Mouse (Mus musculus): ENCODE data around the gene Tmem251. TPM values are rescaled to one million over a fixed set of nuclear protein-coding genes. Genes with fewer than 3 reads are reported as not detected.

Tmem251 gene
- total RNA-seq, 1 experiment from 2014 or later = 11.3 TPM

- peak; percentile 1; the same call in 1 of the 2 replicates for ATAC-seq (replicated peaks; ENCODE audit: low read depth, poor library complexity, severe bottlenecking)
Observed at GRCm38 (mm10) chr12:102743036-102743588, 450 bp upstream of the Tmem251 start.

- ATAC-seq (replicated peaks; ENCODE audit: low read depth, poor library complexity, severe bottlenecking) = peak; percentile 70
Observed at GRCm38 (mm10) chr12:102744839-102745238, 1.3 kb downstream of the Tmem251 start.

DNA sequence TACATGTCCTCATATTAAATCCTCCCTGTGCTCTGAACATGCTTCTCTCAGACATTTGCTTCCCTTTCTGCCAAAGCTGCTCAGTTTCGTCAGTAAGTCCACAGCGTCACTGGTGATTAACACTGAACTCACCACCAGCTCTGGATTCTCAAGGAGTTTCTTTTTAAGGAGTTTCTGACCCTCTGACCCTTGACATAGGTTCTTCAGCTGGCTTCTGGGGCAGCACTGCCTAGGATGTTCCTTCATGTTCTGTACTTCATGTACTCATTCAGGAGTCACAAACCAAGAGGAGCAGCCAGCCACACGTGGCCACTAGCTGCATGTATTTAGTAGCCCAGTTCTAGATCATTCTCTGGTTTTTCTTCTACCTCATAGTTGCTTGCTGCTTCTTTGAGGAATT lies 4.7 kb downstream of the Tmem251 start:
- ATAC-seq (replicated peaks; ENCODE audit: low read depth, poor library complexity, severe bottlenecking) = no peak

DNA sequence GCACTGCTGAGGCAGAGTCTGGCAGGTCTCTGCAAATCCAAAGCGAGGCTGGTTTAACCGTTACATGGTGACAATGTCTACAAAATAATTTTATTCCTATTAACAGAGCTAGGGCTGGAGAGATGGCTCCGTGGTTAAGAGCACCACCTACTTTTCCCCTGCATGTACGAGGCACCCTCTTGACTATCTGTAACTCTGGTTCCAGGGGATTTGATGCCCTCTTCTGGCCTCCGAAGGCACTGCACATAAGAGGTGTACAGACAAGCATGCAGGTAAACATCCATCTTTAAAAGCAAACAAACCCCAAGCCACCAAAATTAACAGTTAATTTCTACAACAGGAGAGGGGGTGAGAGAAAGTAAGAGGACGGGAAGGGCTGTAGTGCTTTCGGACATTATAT lies 12.7 kb downstream of the Tmem251 start:
- no peak for ATAC-seq (replicated peaks; ENCODE audit: low read depth, poor library complexity, severe bottlenecking)

DNA sequence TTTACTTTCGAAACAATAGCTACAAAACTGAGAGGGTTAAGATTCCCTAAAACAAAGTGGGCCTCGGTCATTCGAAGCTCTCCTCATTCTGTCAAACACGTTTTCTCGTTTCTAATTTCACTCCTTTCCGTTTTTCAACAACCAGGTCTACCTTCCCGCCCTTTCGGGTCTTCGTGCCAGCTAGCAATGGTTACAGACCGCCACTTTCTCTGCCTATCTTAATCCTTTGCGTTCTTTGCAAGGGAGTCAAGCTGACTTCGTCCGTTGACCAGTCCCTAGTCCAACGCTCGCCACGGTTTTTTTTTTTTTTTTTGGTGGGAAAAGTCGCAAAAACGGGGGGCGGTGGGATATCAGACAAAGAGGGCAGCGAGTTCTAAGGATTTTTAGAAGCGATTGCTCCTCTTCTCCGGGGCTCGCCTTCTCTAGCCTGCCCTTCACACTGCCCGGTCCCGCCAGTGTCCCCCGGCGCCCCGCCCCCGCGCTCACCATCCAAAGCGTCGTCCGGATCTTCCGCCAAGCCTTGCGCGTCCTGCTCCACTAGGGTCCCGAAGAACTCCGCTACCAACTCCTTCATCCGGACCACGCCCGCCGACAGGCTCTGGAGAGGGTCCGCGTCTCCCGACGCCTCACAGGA lies 13.6 kb downstream of the Tmem251 start:
- ATAC-seq (replicated peaks; ENCODE audit: low read depth, poor library complexity, severe bottlenecking) = no peak

DNA sequence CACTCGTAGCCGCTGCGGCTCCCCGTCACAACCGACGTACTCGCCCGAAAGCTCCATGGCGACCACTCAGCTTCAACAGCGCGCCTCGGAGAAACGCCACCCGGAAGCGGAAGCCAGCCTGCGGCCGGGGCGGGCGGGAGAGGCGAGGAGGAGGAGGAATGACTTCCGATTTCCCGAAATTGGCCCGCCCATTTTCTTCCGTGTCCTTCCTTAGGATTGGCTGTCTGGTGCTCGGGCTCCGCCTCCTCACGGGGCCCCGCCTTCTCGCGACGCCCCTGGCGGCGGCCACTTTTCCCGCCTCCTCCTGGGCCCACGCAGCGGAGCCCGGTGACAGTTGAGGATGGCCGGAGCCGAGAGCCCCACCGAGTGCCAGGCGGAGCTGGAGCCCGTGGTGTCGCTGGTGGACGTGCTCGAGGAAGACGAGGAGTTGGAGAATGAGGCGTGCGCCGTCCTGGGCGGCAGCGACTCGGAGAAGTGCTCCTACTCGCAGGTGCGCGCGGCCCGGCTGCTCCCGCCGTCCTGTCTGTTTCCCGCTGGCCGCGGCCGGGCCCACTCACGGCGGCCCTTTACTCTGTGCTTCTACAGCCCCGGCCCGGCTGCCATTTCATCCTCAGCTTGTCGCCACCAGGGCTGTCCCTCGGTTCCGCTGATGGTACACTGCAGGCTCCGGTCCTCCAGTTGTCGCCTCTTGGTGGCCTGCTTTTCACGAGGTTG lies 14.3 kb downstream of the Tmem251 start, which contains the start of the genes Gm28051, Gon7 and Ubr7:
Gene Gm28051 (minus strand): TSS at position 77 of the 714 bp plus-strand sequence.
Gene Gon7 (minus strand): TSS at position 115 of the 714 bp plus-strand sequence.
Gene Ubr7 (plus strand): TSS at position 279 of the 714 bp plus-strand sequence.
- peak; percentile 94 for ATAC-seq (replicated peaks; ENCODE audit: low read depth, poor library complexity, severe bottlenecking)

DNA sequence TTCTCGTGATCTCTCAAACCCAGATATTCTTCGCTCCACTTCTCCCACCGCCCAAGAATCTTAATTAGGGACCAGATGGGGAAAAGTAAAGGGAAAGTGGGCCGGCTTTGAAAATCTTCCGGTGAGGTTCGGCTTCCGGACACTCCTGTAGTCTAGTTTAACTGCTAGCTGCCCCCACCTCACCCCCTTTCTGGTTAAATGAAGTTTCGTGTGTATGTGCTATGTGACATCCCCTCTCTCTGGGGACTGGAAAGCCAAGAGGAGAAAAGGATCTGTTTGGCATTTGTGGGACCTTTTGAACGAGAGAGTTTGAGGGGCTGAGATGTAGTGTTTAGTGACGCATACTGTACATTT lies 14.8 kb downstream of the Tmem251 start, which contains the start of gene Gm20604:
Gene Gm20604 (minus strand): TSS at position 270 of the 354 bp plus-strand sequence.
- no peak for ATAC-seq (replicated peaks; ENCODE audit: low read depth, poor library complexity, severe bottlenecking)

GRCm38 (mm10) chr12:102758936-102759335 lies 15.4 kb downstream of the Tmem251 start:
- no peak for ATAC-seq (replicated peaks; ENCODE audit: low read depth, poor library complexity, severe bottlenecking)

DNA sequence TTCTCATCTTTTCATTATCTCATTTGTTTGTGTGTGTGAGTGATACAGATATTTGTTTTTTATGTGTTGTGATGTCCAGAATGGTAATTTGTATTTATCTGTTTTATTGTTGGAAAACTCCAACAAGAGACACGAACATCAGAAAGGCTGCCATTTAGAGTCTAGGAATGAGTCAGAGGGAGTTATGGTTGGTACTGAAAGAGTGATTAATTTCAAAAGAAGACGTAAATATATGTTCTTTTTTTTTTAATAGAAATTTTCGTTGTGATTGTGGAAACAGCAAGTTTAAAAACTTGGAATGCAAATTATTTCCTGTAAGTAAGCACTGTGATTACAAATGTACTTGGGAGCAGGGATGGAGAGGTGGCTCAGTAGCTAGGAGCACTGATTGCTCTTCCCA lies 18.1 kb downstream of the Tmem251 start:
- ATAC-seq (replicated peaks; ENCODE audit: low read depth, poor library complexity, severe bottlenecking) = no peak

DNA sequence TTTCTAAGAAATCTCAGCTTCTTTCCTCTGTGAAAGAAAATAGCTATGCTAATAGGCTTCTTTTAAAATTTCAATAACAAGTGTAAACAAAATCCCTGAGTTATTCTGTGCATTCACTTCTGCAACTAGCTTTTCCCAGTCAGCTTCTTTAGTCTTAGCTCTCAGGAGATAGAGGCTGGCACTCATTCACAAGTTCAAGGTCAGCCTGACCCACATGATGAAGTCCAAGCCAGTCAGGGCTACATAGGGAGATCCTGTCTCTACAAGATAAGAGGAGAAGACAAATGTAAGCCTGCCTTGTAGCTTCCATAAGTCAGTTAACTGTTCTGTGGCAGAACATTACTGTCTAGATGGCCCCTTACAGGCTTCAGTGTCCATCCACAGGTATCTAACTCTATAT lies 20.1 kb downstream of the Tmem251 start:
- no peak for ATAC-seq (replicated peaks; ENCODE audit: low read depth, poor library complexity, severe bottlenecking)

- no peak for ATAC-seq (replicated peaks; ENCODE audit: low read depth, poor library complexity, severe bottlenecking)
Observed at GRCm38 (mm10) chr12:102769000-102769399, 25.4 kb downstream of the Tmem251 start.

GRCm38 (mm10) chr12:102771601-102772000 lies 28.0 kb downstream of the Tmem251 start:
- no peak for ATAC-seq (replicated peaks; ENCODE audit: low read depth, poor library complexity, severe bottlenecking)

GRCm38 (mm10) chr12:102772676-102773075 lies 29.1 kb downstream of the Tmem251 start:
- ATAC-seq (replicated peaks; ENCODE audit: low read depth, poor library complexity, severe bottlenecking) = no peak

DNA sequence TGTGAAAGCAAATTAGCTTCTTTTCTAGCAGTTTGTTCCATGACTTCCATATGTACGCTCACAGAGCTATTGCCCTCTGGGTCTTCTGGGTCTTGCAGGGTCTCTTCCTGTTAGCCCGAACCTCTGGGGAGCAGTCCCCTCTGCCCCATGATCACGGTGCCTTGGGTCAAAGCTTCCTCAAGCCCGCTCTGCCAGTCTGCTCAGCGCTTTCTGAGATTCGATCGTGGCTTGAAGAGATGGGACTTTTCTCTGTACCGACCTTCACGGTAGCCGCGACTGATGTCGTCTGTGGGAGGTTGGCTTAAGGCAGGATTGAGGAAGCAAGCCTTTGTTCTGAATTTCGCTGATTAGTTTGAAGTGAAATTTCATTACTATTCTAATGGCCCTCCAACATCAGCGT lies 32.5 kb downstream of the Tmem251 start:
- no peak for ATAC-seq (replicated peaks; ENCODE audit: low read depth, poor library complexity, severe bottlenecking)

DNA sequence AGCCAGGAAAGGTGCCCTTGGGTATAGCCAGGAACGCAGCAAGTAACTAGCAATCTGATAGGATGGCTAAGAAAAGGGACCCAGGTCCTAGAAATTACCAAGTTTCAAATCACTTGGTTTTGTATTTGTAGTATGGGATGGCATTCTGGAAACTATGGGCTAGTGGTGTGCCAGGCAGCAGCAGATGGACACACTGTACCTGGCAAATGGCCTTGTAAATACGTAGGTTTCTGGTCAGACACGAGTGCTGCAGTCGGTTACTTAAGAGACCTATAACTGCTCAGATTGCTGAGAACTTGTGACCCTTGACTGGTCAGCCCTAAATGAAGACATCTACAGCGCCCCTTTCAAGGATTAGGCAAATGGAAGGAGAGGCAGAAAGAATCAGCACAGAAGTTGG lies 34.6 kb downstream of the Tmem251 start:
- ATAC-seq (replicated peaks; ENCODE audit: low read depth, poor library complexity, severe bottlenecking) = no peak

- ATAC-seq (replicated peaks; ENCODE audit: low read depth, poor library complexity, severe bottlenecking) = peak; percentile 48; the same call in 1 of the 2 replicates
Observed at GRCm38 (mm10) chr12:102779452-102779851, 35.9 kb downstream of the Tmem251 start.

- no peak for ATAC-seq (replicated peaks; ENCODE audit: low read depth, poor library complexity, severe bottlenecking)
Observed at GRCm38 (mm10) chr12:102782841-102783240, 39.3 kb downstream of the Tmem251 start.

DNA sequence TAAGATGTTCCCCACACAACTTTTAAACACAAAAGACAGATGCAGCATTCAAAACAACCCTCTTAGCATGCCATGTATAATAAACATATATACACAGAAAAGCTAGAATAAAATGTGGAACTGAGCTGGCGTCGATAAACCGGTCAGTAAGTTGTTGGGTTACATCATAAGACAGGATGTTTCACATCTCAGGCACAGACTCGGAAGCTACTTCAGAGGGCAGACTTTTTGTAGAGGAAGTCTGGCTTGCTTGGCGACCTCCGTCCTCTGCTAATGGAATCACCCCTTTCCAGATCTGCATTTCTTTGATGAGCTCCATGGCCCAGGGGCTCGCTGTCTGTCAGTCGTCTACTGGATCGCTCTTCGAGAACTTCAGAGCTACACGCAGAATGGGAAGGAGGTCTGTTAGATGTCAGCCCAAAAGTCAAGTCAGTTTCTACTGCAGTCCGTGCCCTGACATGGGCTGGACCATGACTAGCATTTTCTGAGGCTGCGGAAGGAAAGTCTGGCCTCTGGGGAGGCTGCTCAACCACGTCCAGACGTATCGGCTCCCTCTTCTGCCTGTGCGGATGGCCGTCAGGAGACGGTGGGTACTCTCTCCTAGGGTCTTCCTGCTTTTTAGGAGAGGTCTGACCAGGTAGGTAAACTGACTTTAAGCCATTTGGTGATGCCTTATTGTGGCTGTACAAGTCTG lies 41.5 kb downstream of the Tmem251 start:
- ATAC-seq (replicated peaks; ENCODE audit: low read depth, poor library complexity, severe bottlenecking) = no peak

DNA sequence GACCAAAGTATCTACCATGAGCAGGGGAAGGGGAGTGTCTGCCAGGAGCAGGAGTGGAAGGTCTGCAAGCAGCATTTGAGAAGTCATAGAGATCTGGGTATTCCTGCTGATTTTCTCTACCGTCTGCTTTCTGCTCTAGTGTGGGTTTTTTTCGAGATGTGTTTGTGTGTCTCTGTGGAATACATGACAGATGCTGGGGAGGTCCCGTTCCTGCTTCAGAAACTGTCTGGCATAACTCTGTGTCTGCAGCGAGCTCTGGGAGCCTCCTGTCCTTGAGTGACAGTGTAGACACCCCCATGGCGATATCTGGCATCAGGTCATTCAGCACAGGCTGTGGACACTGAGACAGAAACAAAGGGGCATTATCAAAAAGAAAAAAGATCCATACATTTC lies 42.0 kb downstream of the Tmem251 start:
- no peak for ATAC-seq (replicated peaks; ENCODE audit: low read depth, poor library complexity, severe bottlenecking)

GRCm38 (mm10) chr12:102787927-102788326 lies 44.4 kb downstream of the Tmem251 start:
- ATAC-seq (replicated peaks; ENCODE audit: low read depth, poor library complexity, severe bottlenecking) = no peak
